Mouse (Mus musculus) heart, embryonic 11.5 days (tissue): ENCODE results near the gene Rrp9. TPM values are rescaled to one million over a fixed set of nuclear protein-coding genes. Genes with fewer than 3 reads are reported as not detected.
A peak's percentile ranks its signal among the peaks of the same experiment; 100 is the strongest.

Experiments used
- ATAC-seq: fragments of 200-750 bp; cut with Nextera tagmentation; replicated peaks from 2 replicates; pipeline ENCODE4 v1.8.0; 2017; ENCODE audit warnings: moderate library complexity; ENCODE audit not compliant: insufficient number of reproducible peaks, low FRiP score, low TSS enrichment
- H3K27ac ChIP-seq: fragments of 300-500 bp; sonication (generic); 2 replicates; pipeline ENCODE4 v1.5.1; 2014; ENCODE audit warnings: mild to moderate bottlenecking, low read depth, low read length
- H3K27me3 ChIP-seq: fragments of 300-500 bp; sonication (generic); 2 replicates; pipeline ENCODE4 v1.6.1; 2014; ENCODE audit warnings: mild to moderate bottlenecking, low read length, mixed read lengths; ENCODE audit not compliant: control insufficient read depth, insufficient read depth
- H3K36me3 ChIP-seq: fragments of 300-500 bp; sonication (generic); 2 replicates; pipeline ENCODE4 v1.6.1; 2014; ENCODE audit warnings: mild to moderate bottlenecking, low read length, moderate library complexity, mixed read lengths; ENCODE audit not compliant: control insufficient read depth, insufficient read depth
- H3K4me1 ChIP-seq: fragments of 300-500 bp; sonication (generic); 2 replicates; pipeline ENCODE4 v1.6.1; 2014; ENCODE audit warnings: low read length; ENCODE audit not compliant: control insufficient read depth, insufficient read depth
- H3K4me2 ChIP-seq: fragments of 300-500 bp; sonication (generic); 2 replicates; pipeline ENCODE4 v1.6.1; 2014; ENCODE audit warnings: mild to moderate bottlenecking, moderate library complexity
- H3K4me3 ChIP-seq: fragments of 300-500 bp; sonication (generic); 2 replicates; pipeline ENCODE4 v1.5.1; 2014; ENCODE audit warnings: low read depth, low read length
- H3K9ac ChIP-seq: fragments of 300-500 bp; sonication (generic); 2 replicates; pipeline ENCODE4 v1.6.1; 2014; ENCODE audit warnings: mild to moderate bottlenecking, low read depth, low read length, moderate library complexity
- H3K9me3 ChIP-seq: fragments of 300-500 bp; sonication (generic); replicated peaks from 2 replicates; pipeline ENCODE4 v1.6.1; 2016; ENCODE audit warnings: low read length; ENCODE audit not compliant: control insufficient read depth
- WGBS: fragments of 180-500 bp; shearing (Covaris S2); extraction: QIAGEN DNeasy Blood & Tissue Kit; methylation state at CpG from one replicate; pipeline ENCODE4 v1.1.7; 2014; ENCODE audit not compliant: insufficient replicate concordance; 5-methylcytosine and 5-hydroxymethylcytosine counted together
- polyA plus RNA-seq: library from polyadenylated mRNA; unstranded; fragments of >200 nt; fragmentation: Nextera tagmentation; extraction: Ambion mirVana; gene quantifications from 2 replicates; pipeline ENCODE4 v1.2.1, GENCODE M21; 2014

Gene Rrp9
- polyA plus RNA-seq, 1 experiment from 2014 or later, result 31.3 TPM

GRCm38 (mm10) chr9:106466721-106467120, 9.0 kb upstream of the Rrp9 start:
- Histone ChIP-seq H3K27me3 (peaks cover 11% of the 10 kb centered on the region), H3K36me3 (peaks cover 4% of the 10 kb centered on the region), H3K9me3 (no peaks in the 10 kb centered on the region), H3K4me1 (peaks cover 14% of the 10 kb centered on the region), H3K4me2 (no peak overlapping the region), H3K27ac (no peak overlapping the region), H3K9ac (no peak overlapping the region), H3K4me3 (no peak overlapping the region)
- WGBS, result 78% methylated on average over 6 of the region's 6 CpGs
- ATAC-seq, result no peak

GRCm38 (mm10) chr9:106467746-106468145, 8.0 kb upstream of the Rrp9 start:
- no peak for ATAC-seq
- Histone ChIP-seq H3K9ac (no peak overlapping the region), H3K9me3 (no peaks in the 10 kb centered on the region), H3K4me3 (no peak overlapping the region), H3K27me3 (peaks cover 11% of the 10 kb centered on the region), H3K4me2 (no peak overlapping the region), H3K27ac (no peak overlapping the region), H3K4me1 (peaks cover 22% of the 10 kb centered on the region), H3K36me3 (peaks cover 4% of the 10 kb centered on the region)
- WGBS, result 87% methylated on average over 7 of the region's 7 CpGs

- no peaks in the 10 kb centered on the region for H3K9me3 ChIP-seq
- H3K36me3 ChIP-seq, result no peaks in the 10 kb centered on the region
- H3K4me3 ChIP-seq, result no peak overlapping the region
- no peak for ATAC-seq
- no peak overlapping the region for H3K27ac ChIP-seq
- 64% methylated on average over 6 of the region's 6 CpGs for WGBS
- peaks cover 6% of the 10 kb centered on the region for H3K27me3 ChIP-seq
- no peak overlapping the region for H3K9ac ChIP-seq
- H3K4me1 ChIP-seq, result peaks cover 25% of the 10 kb centered on the region
- H3K4me2 ChIP-seq, result no peak overlapping the region
Measured at GRCm38 (mm10) chr9:106469317-106469716, 6.4 kb upstream of the Rrp9 start.

GRCm38 (mm10) chr9:106469776-106470175, 6.0 kb upstream of the Rrp9 start:
- H3K27me3 ChIP-seq, result peaks cover 6% of the 10 kb centered on the region
- H3K4me1 ChIP-seq, result peaks cover 25% of the 10 kb centered on the region
- no peak overlapping the region for H3K4me3 ChIP-seq
- no peak overlapping the region for H3K4me2 ChIP-seq
- H3K36me3 ChIP-seq, result no peaks in the 10 kb centered on the region
- WGBS, result 59% methylated on average over 9 of the region's 9 CpGs
- H3K9me3 ChIP-seq, result no peaks in the 10 kb centered on the region
- H3K9ac ChIP-seq, result no peak overlapping the region
- H3K27ac ChIP-seq, result no peak overlapping the region
- no peak for ATAC-seq

GRCm38 (mm10) chr9:106470991-106471750, 4.6 kb upstream of the Rrp9 start:
- H3K27ac ChIP-seq, result no peak overlapping the region
- H3K4me2 ChIP-seq, result peak overlapping the region; percentile 52
- 0 out of 2 replicates have a peak overlapping the region, but pooled peaks have one; percentile 15 for H3K4me3 ChIP-seq
- 56% methylated on average over 14 of the region's 14 CpGs for WGBS
- H3K9ac ChIP-seq, result no peak overlapping the region
- H3K36me3 ChIP-seq, result no peaks in the 10 kb centered on the region
- H3K27me3 ChIP-seq, result no peaks in the 10 kb centered on the region; the same call in 1 of the 2 replicates
- H3K4me1 ChIP-seq, result peaks cover 25% of the 10 kb centered on the region
- H3K9me3 ChIP-seq, result no peaks in the 10 kb centered on the region
- no peak for ATAC-seq

- Histone ChIP-seq H3K9ac (no peak overlapping the region), H3K27me3 (no peaks in the 10 kb centered on the region; the same call in 1 of the 2 replicates), H3K4me1 (peaks cover 30% of the 10 kb centered on the region), H3K4me2 (peak overlapping the region; percentile 52), H3K36me3 (no peaks in the 10 kb centered on the region), H3K4me3 (0 out of 2 replicates have a peak overlapping the region, but pooled peaks have one; percentile 15), H3K9me3 (no peaks in the 10 kb centered on the region), H3K27ac (no peak overlapping the region)
- peak; percentile 11; the same call in 1 of the 2 replicates for ATAC-seq
- 10% methylated on average over 5 of the region's 5 CpGs for WGBS
Measured at GRCm38 (mm10) chr9:106471892-106472291, 3.9 kb upstream of the Rrp9 start.

- no peak for ATAC-seq
- Histone ChIP-seq H3K36me3 (no peaks in the 10 kb centered on the region), H3K4me3 (no peak overlapping the region), H3K4me2 (no peak overlapping the region), H3K4me1 (peaks cover 30% of the 10 kb centered on the region), H3K27ac (no peak overlapping the region), H3K27me3 (no peaks in the 10 kb centered on the region), H3K9me3 (no peaks in the 10 kb centered on the region), H3K9ac (no peak overlapping the region)
- WGBS, result 49% methylated on average over 4 of the region's 4 CpGs
Measured at GRCm38 (mm10) chr9:106472321-106472720, 3.4 kb upstream of the Rrp9 start.

GRCm38 (mm10) chr9:106473081-106473752, 2.5 kb upstream of the Rrp9 start:
- no peak overlapping the region for H3K27ac ChIP-seq
- peaks cover 33% of the 10 kb centered on the region for H3K4me1 ChIP-seq
- H3K4me3 ChIP-seq, result no peak overlapping the region
- H3K27me3 ChIP-seq, result no peaks in the 10 kb centered on the region
- H3K9me3 ChIP-seq, result no peaks in the 10 kb centered on the region
- no peaks in the 10 kb centered on the region for H3K36me3 ChIP-seq
- 85% methylated on average over 16 of the region's 16 CpGs for WGBS
- H3K9ac ChIP-seq, result no peak overlapping the region
- no peak overlapping the region for H3K4me2 ChIP-seq
- ATAC-seq, result no peak
